Mouse (Mus musculus) adrenal gland, postnatal 4 days (tissue): ENCODE results near the gene Smpd2. TPM values are rescaled to one million over a fixed set of nuclear protein-coding genes. Genes with fewer than 3 reads are reported as not detected.

ENCODE experiments used
- DNase-seq, 2 experiments: peaks; one replicate each; pipeline ENCODE4 v3.0.0; 2021 to 2022; ENCODE audit warnings: low spot score in 2 of 2, mixed read lengths in 2 of 2
- total RNA-seq, 2 experiments: library from RNA; stranded (reverse); gene quantifications; 2 replicates each; pipeline ENCODE4 v1.2.3; 2021

The Smpd2 gene
- total RNA-seq, 2 experiments from 2014 or later: 44.0 to 45.6 TPM

DNA sequence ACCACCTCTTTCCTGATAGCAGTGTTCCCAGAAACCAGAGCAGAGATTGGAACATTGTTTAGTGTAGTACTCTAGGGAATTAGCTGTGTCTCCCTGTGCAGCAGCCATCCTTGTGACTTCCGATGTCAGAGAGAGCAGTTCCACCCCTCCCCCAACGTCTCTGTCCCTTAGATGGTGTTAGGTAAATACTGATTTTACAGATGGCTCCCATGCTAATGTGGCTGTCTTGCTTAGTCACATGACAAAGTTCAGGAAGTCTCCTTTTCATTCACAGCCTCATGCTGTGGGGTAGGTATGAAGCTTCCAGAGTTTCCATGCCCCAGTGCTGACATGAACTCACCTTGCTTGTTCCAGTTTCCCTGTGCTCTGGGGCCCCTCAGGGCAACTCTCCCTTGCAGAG, 29.7 kb downstream of the Smpd2 start:
- DNase-seq: no peak

DNA sequence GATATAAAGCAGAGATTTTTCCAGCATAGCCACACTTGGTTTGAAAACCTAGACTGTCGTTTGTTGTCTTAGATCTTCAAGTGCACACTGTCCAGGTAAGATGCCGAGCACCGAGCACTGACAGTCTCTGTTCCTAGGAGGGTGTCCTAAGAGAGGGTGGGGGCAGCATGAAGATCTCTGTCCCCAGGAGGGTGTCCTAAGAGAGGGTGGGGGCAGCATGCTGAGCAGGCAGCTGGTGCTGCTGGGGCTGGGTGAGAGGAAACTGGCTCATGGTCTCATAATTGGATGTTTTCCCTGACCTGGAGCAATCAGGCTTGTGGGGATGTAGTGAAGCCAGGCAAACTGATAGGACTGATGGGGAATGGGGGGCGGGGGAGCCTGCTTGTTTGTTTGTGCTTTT, 30.2 kb downstream of the Smpd2 start:
- DNase-seq: no peak

DNA sequence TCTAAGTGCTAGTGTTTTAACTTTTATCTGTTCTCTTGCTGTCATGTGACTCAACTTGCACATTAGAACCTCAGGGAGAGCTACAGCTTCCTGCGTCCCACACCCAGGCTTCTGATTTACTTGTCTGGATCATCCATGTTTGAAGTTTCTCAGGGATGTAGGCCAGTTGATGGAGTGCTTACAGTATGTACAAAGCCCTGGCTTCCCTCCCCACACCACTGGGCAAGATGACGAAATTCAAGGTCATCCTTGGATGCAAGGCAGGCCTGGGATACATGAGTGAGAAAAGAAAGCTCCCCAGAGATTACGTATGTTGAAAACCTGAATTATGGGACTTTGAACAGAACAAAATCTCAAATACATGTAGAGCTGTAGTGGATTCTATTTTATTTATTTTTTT, 37.4 kb downstream of the Smpd2 start:
- no peak for DNase-seq

GRCm38 (mm10) chr10:41451656-41452055, 38.5 kb downstream of the Smpd2 start:
- DNase-seq: no peak

DNA sequence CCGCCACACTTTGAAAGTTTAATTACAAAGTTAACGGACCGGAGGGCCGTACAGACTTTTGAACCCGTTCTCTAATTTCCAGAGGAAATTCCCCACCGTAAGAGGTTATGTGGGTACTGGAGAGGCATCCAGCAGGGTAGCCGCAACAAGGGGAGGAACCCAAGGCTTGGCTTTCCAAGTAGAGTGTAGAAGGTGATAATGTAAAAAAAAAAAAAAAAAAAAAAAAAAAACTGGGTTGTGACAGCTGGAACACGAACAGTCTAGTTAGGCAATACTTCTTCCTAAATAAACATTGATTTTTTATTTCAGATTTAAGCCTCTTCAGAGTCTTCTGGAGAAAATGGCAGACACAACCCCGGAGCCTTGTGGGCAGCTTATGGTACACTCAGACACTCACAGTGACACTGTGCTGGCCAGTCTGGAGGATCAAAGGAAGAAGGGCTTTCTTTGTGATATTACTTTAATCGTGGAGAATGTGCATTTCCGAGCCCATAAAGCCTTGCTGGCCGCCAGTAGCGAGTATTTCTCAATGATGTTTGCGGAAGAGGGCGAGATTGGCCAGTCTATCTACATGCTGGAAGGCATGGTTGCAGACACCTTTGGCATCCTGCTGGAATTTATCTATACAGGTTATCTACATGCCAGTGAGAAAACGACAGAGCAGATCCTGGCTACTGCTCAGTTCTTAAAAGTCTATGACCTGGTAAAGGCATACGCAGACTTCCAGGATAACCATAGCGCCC, 39.2 kb downstream of the Smpd2 start:
- DNase-seq: no peak

DNA sequence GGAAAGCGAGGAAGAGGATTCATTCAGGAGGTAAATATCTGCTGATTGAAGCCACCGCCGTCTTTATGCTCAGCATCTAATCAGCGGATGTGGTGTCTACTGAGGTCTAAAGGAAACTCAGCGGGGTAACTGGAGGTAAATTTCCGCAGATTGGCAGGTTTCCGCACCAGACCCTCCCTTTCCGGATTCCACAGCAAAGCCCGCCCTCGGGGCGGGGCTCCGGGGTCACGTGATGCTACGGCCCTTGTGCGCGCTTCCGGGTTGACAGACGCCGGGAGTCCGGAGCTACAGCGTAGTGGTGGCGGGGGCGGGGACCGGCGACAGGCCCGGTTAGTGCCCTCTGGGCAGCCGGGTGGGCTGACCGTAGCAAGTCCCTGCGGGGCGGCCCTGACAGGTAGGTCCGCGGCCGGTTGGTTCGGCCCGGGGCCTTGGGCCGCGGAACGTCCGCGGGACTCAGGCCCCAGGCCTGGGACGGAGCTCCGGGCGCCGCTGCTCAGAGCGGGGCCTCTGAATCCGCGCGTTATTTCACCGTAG, 40.0 kb downstream of the Smpd2 start, which contains the start of gene Zbtb24:
Zbtb24 (plus strand) TSS at position 247 of the 534 bp plus-strand sequence.
- peak; percentile 86 to 87 for DNase-seq

DNA sequence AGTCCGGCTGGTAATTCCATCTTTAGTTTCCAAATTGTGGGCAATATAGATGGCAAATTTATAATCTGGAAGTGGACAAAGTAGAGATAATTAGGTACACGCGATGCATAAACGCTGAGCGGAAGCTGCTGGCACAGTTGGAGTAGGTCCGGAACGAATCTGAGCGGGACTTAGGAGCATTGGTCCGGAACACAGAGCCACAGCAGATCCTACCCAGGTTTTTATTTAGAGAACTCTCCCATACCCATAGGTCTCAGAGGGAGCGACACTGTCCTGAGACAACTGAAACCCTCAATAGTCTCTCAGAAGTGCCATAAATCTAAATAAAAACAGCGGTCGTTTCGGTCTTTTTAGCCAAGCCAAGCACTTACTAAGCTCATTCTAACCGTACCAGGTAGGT, 40.5 kb downstream of the Smpd2 start:
- DNase-seq: no peak

DNA sequence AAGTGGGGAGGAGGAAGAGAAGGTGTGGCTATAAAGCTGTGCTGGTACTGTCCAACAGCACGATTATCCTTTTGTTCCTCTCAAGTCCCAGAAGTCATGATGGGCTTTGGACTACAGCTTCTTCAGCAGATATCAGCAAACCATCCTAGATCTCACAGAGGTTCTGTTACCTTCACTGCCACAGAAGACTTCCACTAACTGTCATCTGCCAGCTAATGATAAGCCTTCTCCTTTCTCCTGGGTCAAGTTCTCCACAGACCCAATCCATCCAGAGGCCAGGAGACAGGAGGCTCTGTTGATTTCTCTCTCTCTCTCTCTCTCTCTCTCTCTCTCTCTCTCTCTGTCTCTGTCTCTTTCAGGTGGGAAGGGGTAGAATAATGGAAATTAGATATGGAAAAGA, 42.0 kb downstream of the Smpd2 start:
- DNase-seq: no peak

Other genes starting within 250 kb of the Smpd2 start
- gene Fig4, start 187.1 kb downstream of the Smpd2 start, total RNA-seq: 10 to 100 TPM; 18.0 to 19.5 TPM
- gene Ak9, start 186.4 kb downstream of the Smpd2 start, total RNA-seq: under 1 TPM; 0.06 to 0.08 TPM
- gene Zbtb24, start 40.0 kb downstream of the Smpd2 start, total RNA-seq: 10 to 100 TPM; 24.5 to 28.0 TPM
- 10 to 100 TPM; 28.5 to 29.6 TPM for gene Mical1, start 14.1 kb downstream of the Smpd2 start, total RNA-seq
- 1 to 10 TPM; 2.1 to 2.2 TPM for gene Ppil6, start 70 bp upstream of the Smpd2 start, total RNA-seq
- gene Cd164, start 29.0 kb upstream of the Smpd2 start, total RNA-seq: 100 to 1,000 TPM; 195 to 202 TPM
- gene Ccdc162, start 226.3 kb upstream of the Smpd2 start, total RNA-seq: under 1 TPM; 0.31 to 0.76 TPM